Mouse (Mus musculus) T-helper 1 cell (primary cell): ENCODE data around the gene Vstm2l.

Source experiments
- in situ Hi-C: fragments of 300-600 bp; cut with MboI, MseI; formaldehyde crosslinking; loops from one replicate; pipeline ENCODE4 v1.15.1; 2025; ENCODE audit warnings: high pct_unique_total_duplicates

Gene Vstm2l

DNA sequence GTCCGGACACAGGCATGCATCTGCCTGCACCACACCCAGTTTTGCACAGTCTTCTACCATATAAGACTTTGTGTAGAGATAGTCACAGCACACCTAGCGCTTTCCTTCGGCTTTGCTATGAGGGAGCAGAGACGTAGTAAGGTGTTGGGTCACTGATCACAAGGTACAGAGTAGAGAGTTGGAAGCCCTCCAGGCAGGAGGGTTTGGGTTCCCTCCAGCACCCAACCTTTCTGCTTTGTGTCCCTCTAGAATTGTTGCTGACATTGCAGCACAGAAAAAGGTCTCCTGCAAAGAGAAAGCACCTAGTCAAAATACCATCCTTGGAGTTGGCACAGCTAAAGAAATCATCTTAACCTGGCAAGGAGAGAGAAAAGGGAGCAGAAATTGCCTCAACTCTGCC lies 78.0 kb downstream of the Vstm2l start:
- in situ Hi-C loops: no loop called here
